Mouse (Mus musculus) c-Kit-positive CD71-negative TER-119-negative erythroid progenitor cells, embryonic 14.5 days (primary cell): Measurements from ENCODE around the gene Ank2.

ENCODE experiments used
- DNase-seq: peaks from one replicate; pipeline ENCODE4 v3.0.0-alpha.2; 2013; ENCODE audit warnings: low read depth

Gene Ank2

GRCm38 (mm10) chr3:127113238-127113637 is 385.9 kb downstream of the Ank2 start:
- DNase-seq, result no peak

- no peak for DNase-seq
These were observed 389.7 kb downstream of the Ank2 start for GRCm38 (mm10) chr3:127109413-127109812.

- DNase-seq, result no peak
These were observed 390.7 kb downstream of the Ank2 start for GRCm38 (mm10) chr3:127108481-127108880.

- no peak for DNase-seq
These were observed 391.9 kb downstream of the Ank2 start for GRCm38 (mm10) chr3:127107281-127107680.

- DNase-seq, result no peak
These were observed 397.8 kb downstream of the Ank2 start for GRCm38 (mm10) chr3:127101326-127101725.

GRCm38 (mm10) chr3:127097745-127098144 is 401.4 kb downstream of the Ank2 start:
- DNase-seq, result no peak

- DNase-seq, result no peak
These were observed 402.0 kb downstream of the Ank2 start for GRCm38 (mm10) chr3:127097106-127097505.

GRCm38 (mm10) chr3:127093631-127094030 is 405.5 kb downstream of the Ank2 start:
- DNase-seq, result no peak

- no peak for DNase-seq
These were observed 411.6 kb downstream of the Ank2 start for GRCm38 (mm10) chr3:127087574-127087973.

- no peak for DNase-seq
These were observed 412.2 kb downstream of the Ank2 start for GRCm38 (mm10) chr3:127086834-127087506.

GRCm38 (mm10) chr3:127077369-127077768 is 421.8 kb downstream of the Ank2 start:
- DNase-seq, result no peak

GRCm38 (mm10) chr3:127075531-127076280 is 423.4 kb downstream of the Ank2 start:
- DNase-seq, result no peak

GRCm38 (mm10) chr3:127071471-127071870 is 427.7 kb downstream of the Ank2 start:
- no peak for DNase-seq

- DNase-seq, result no peak
These were observed 435.3 kb downstream of the Ank2 start for GRCm38 (mm10) chr3:127063654-127064386.

- no peak for DNase-seq
These were observed 439.5 kb downstream of the Ank2 start for GRCm38 (mm10) chr3:127059671-127060070.

- DNase-seq, result no peak
These were observed 457.9 kb downstream of the Ank2 start for GRCm38 (mm10) chr3:127041288-127041687.

- DNase-seq, result no peak
These were observed 460.6 kb downstream of the Ank2 start for GRCm38 (mm10) chr3:127038570-127038969.

- no peak for DNase-seq
These were observed 463.0 kb downstream of the Ank2 start for GRCm38 (mm10) chr3:127036118-127036517.

- DNase-seq, result no peak
These were observed 463.6 kb downstream of the Ank2 start for GRCm38 (mm10) chr3:127035540-127035939.

GRCm38 (mm10) chr3:127034983-127035382 is 464.2 kb downstream of the Ank2 start:
- no peak for DNase-seq

- DNase-seq, result no peak
These were observed 475.2 kb downstream of the Ank2 start for GRCm38 (mm10) chr3:127023992-127024391.

- no peak for DNase-seq
These were observed 479.0 kb downstream of the Ank2 start for GRCm38 (mm10) chr3:127020167-127020566.

- DNase-seq, result no peak
These were observed 479.4 kb downstream of the Ank2 start for GRCm38 (mm10) chr3:127019728-127020127.
